Mouse (Mus musculus) yolk sac, embryonic 10.5 days (tissue): ENCODE data around the gene Chst5.
"Not testable (repeated sequence)": the region's sequence is repeated elsewhere in the genome, so short reads cannot be mapped to it uniquely, and the experiment has no call there.

ENCODE experiments used
- DNase-seq: peaks from one replicate; pipeline ENCODE4 v3.0.0-alpha.2; 2017; ENCODE audit warnings: low spot score

Gene Chst5

GRCm38 (mm10) chr8:111871278-111871677, 39.0 kb downstream of the Chst5 start:
- no peak for DNase-seq

- no peak for DNase-seq
These were observed 39.9 kb downstream of the Chst5 start for GRCm38 (mm10) chr8:111870379-111870778.

- DNase-seq: no peak
These were observed 41.6 kb downstream of the Chst5 start for GRCm38 (mm10) chr8:111868664-111869063.

- no peak for DNase-seq
These were observed 44.4 kb downstream of the Chst5 start for GRCm38 (mm10) chr8:111865857-111866256.

- DNase-seq: no peak
These were observed 45.0 kb downstream of the Chst5 start for GRCm38 (mm10) chr8:111865130-111865852.

GRCm38 (mm10) chr8:111864648-111865047, 45.6 kb downstream of the Chst5 start:
- no peak for DNase-seq

- no peak for DNase-seq
These were observed 47.0 kb downstream of the Chst5 start for GRCm38 (mm10) chr8:111863280-111863679.

- no peak for DNase-seq
These were observed 54.3 kb downstream of the Chst5 start for GRCm38 (mm10) chr8:111855977-111856376.

- DNase-seq: peak; percentile 95
These were observed 56.3 kb downstream of the Chst5 start, which contains the start of gene Cfdp1 for GRCm38 (mm10) chr8:111853861-111854501. Gene Cfdp1, minus strand, starts transcription at chr8:111854291.

GRCm38 (mm10) chr8:111853219-111853618, 57.0 kb downstream of the Chst5 start:
- DNase-seq: not testable (repeated sequence)

GRCm38 (mm10) chr8:111846746-111847145, 63.5 kb downstream of the Chst5 start:
- no peak for DNase-seq
